Mouse (Mus musculus): ENCODE results near the gene Pdia5. TPM values are rescaled to one million over a fixed set of nuclear protein-coding genes. Genes with fewer than 3 reads are reported as not detected.
A peak's percentile ranks its signal among the peaks of the same experiment; 100 is the strongest.

Pdia5 gene
- total RNA-seq, 4 experiments from 2014 or later, result 2.9 to 4.9 (median 4.3) TPM

DNA sequence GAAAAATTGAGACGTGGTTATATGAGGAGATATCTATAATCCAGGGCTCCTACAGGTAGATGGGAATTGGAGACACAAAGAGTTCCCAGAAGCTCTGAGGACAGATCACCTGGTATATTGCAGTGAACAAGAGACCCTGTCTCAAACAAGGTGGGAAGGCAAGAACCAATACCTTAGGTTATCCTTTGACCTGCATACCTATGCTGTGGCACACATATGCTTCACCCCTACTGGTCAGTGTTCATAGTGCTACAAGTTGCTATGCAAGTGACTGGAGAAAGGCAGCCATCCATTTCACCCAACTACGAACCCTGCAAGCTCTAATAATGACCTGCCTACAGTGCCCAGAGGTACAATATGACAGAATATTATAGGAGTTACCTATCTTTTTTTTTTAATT is 128.5 kb downstream of the Pdia5 start:
- DNase-seq (ENCODE audit: low spot score in 2 of 2), result no peak

DNA sequence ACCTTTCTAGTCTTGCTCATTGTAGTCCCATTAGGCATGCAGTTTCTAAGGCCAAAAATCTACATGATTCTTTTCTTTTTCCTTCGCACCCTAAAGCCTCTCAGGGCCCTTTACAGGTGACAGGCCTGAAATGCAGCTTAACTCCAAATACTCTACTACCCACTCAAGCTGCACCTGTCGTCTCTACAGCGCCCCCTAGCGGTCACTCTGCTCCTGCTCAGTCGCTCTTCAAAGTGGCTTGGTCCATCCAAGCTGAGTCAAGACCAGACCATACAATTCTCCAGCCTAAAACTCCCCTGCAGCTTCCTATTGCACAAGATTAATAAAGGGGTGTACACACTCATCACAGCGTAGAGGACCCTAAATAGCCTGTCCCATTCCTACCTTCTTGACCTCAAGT is 130.1 kb downstream of the Pdia5 start:
- peak in 1 of 2 experiments; percentile 28 for DNase-seq (ENCODE audit: low spot score in 2 of 2)

DNA sequence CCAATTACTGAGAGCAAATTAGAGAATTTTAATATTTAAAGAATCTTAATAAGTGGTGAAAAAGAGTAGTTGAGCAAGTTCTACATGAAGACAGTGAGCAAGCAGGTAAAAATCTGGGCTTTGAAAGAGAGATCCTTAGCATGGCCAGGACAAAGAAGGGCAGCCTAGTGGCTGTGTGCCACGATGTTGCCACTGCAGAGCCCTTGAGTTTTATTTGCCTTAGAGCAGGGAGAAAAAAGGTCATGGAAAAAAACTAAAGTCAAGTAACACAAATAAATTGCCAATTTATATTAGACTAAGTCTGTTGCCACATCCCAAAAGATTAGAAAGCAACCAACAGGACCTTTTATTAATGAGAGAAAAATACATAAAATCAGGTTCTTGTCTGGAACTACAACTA is 133.2 kb downstream of the Pdia5 start:
- no peak for DNase-seq (ENCODE audit: low spot score in 2 of 2)

Small RNAs within 50 kb of the gene (microRNA-seq; reads per million reads assigned to microRNA genes)
- 0 reads per million in 2 experiments for gene Gm25548

Other genes with a start within 250 kb of the Pdia5 start
- 10 to 100 TPM; 14.5 to 20.1 (median 16.6) TPM for gene Sec22a, start 127.0 kb downstream of the Pdia5 start, total RNA-seq (2022)
- gene Sema5b, start 50.3 kb upstream of the Pdia5 start, total RNA-seq (2022), result 10 to 100 TPM; 10.6 to 18.1 (median 14.0) TPM